Mouse (Mus musculus): ENCODE measurements around the gene Rgl3.

The Rgl3 gene

DNA sequence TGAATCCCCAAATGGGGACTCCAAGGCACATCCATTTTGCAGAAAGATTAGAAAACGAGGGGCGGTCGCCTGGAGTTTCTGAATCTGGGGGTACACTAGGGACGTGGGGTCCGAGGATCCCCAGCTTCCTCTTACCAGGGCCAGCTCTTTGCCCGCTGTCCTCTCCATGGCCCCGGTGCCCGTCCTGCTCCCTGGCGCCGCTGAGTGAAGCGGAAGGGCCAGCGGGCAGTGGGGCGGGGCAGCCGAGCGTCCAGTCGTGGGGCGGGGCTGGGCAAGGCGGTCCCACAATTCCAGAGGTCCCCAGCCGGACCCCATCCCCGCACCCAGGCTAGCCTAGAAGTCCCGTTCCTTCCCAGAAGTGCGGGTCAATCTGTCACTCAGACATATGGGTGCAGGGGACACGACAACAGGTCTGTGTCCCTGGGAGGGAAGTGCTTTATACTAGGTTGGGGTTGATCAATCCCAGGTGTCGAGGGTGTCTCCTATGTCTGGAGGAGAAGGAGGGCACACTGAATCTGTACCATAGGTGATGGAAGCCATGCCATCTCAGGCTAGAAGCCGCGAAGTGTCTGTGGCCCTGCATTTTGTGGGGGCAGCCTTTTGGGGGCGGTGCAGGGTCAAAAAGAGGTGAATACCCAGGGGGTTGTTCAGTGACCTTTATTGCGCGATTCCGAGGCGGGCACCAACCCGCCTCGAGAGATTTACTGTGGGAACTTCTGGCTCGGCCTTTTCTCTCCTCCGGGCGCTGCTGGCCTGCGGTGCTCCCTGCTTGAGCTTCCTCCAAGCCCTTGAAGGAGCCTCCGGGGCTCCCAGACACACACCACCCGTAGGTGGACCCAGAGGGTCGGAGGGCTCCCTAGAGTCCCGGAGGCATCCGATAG is at the start of gene Rgl3:
Rgl3 (minus strand) TSS at position 217 of the 881 bp plus-strand sequence.
- 21% methylated on average over 42 of the region's 42 CpGs for WGBS

DNA sequence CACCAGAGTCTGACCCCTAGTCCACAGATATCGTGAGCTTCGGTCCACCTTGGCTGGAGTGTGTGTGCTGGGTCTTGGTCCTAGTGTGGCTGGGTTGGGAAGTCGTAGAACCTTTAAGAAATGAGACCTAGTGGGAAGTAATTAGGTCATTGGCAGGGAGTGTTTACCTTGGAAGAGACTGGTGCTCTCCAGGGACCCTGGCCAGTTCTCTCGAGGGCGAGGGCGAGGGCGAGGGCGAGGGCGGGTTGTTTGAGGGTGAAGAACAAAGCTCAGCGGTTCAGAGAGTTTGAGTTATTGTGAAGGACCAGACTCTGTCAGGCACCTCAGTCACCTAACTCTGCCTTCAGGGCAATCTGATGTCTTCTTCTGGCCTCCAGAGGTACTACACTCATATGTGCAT is 48.6 kb upstream of the Rgl3 start:
- WGBS: 68% methylated on average over 10 of the region's 10 CpGs

DNA sequence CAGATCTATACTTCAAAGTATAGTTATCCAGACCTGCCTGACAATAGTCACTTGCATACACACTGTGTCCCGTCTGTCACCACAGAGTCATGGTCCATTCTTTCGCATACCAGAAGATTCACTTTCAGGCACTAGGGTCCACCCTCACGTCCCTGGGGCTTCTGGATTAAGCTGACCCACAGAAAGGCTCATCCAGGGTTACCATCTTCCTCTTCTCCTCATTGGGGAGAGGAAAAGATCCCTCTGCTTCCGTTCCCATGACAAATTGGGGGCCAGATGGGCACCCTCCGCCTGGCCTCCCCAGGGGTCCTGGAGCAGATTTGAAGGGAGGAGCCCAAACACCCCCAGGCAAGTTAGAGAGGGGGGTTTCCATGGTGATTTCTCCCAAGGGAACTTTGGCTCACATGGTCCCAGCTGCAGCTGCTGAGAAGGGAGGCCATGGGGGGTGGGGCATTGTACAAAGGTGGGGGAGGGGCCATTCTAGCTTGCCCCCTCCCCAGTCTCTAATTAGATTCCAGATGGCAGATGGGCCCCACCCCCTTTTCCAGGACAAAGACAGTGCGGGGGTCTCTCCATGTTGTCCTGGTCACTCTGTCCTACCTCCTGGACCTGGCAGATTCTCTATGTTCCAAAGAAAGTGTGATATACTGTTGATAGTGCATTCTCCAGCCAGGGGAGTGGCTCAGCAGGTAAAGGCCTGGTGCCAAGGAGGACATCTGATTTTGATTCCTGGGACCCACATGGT is 46.2 kb upstream of the Rgl3 start:
- WGBS: 54% methylated on average over 6 of the region's 6 CpGs

DNA sequence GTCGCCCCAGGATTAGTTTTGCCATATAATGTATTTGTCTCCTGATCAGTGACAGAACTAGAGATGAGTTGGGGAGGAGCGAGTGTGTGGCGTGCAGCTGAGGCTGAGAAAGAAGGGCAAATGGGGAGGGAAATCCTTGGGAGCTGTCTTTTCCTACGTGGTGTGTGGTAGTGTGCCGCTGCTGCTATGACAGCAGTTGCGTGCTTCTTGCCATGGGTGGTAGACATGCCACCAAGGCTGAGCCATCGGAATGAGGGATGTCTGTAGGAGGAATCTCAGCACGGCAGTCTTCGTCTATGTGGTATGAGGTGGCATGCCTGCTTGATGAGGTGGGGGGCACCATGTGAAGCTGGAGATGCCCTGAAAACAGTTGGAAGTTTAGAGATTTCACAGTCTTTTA is 41.1 kb upstream of the Rgl3 start:
- WGBS: 62% methylated on average over 9 of the region's 9 CpGs

DNA sequence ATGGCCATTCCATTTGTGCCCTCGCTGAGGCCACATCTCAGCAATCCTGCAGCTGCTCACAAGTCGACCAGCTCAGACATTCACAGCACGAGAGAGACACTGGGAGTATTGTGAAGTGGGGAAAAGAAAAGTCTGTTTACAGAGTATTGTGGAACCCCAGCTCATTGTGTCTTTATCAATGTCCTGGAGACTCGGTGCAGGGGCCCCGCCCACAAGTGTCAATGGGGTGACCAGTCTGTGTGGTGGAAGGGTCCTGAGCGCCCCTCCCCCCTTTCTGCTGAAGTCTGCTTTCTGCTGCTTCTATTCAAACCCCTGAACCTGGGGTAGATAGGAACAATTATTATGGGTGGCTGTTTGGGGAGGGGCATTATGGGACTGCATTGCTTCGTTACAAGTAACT is 39.2 kb upstream of the Rgl3 start:
- WGBS: 32% methylated on average over 7 of the region's 7 CpGs

DNA sequence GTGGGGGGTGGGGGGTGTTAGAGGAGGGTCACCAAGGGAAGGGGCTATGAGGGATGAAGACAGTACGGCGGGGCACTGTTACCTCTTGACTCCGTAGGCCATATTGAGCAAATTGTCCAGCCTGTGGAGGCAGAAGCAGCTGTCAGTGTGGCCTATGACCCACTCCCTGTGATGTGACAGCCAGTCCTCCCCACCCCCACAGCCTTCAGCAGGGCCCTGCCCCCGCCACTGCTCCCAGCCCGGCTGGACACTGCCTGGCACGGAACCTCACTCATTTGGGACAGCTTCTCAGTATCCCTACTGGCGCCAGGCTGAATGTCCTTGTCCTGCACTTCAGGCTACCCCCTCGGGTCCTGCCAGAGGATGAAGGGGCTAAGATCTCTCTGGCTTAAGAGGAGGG is 35.3 kb upstream of the Rgl3 start:
- 61% methylated on average over 8 of the region's 8 CpGs for WGBS

DNA sequence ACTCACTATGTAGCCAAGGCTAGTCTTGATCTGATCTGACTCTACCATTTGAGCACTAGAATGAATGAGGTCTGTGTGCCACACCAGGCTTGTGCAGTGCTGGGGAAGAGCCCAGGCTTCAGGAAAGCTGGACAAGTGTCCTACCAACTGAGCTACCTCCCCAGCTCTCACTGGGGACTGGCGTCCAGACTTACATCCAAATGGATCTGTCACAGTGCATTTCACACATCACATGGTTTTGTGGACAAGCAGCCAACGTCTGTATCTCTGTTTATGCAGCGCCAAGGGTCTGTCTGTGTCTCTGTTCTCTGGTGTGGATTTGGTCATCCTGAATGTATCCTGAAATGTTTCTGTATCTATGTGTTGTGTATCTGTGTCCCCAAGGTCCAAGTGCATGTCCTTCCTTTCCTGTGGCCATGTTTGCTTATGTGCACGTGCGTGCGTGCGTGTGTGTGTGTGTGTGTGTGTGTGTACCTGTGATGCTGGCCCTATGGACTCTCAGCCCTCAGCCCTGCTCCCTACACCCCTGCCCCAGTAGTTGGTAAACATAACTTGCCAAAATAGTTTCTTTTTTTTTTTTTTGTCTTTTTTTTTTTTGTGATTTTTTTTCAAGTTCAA is 28.1 kb upstream of the Rgl3 start:
- 60% methylated on average over 7 of the region's 7 CpGs for WGBS

DNA sequence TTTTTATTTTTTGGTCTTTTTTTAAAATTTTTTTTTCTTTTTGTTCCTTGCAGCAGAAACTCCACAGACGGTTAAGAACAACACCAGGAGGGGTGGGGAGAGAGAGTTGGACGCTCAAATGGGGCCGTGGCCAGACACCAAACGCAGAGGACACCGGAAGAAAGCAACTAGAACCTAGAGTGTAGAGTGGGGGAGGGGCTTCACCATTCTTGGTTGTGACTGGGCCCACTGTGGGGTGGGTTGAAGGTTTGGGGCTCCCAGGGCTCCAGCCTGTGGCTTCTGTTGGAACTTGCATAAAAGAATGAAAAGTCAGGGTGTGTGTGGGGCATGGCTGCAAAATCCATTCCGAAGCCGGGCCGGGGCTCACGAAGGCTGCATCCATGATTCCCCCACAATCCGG is 27.0 kb upstream of the Rgl3 start:
- 53% methylated on average over 10 of the region's 10 CpGs for WGBS

DNA sequence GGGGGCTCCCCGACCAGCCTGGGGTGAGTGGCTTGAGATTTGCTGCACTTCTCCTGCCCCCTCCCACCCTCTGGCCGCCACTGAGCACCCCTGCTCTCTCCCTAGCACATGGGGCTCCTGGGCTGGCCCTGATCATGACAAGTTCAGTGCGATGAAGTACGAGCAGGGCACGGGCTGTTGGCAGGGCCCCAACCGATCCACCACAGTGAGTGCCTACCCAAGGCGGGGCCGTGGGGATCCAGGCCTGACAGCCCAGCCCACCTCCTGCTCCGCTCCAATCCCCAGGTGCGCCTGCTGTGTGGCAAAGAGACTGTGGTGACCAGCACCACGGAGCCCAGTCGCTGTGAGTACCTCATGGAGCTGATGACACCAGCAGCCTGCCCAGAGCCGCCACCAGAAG is 23.5 kb upstream of the Rgl3 start:
- 82% methylated on average over 13 of the region's 13 CpGs for WGBS

DNA sequence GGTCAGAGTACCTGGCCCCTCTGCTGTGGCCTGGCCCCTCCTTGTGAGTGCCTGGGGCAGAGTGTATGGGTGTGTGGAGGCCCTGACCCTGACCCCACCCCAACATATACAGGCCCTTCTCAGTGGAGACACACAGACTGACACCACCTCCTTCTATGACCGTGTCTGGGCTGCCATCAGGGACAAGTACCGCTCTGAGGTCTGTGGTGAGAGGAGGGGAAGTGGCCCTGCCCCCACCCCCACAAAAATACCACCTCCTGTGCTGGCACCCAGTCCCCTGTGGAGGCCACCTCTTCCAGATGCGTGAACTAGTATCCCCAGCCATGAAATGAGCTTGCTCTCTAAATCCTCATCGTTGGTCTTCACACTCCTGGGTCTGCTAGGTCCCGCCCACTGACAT is 21.8 kb upstream of the Rgl3 start:
- WGBS: 60% methylated on average over 5 of the region's 5 CpGs

DNA sequence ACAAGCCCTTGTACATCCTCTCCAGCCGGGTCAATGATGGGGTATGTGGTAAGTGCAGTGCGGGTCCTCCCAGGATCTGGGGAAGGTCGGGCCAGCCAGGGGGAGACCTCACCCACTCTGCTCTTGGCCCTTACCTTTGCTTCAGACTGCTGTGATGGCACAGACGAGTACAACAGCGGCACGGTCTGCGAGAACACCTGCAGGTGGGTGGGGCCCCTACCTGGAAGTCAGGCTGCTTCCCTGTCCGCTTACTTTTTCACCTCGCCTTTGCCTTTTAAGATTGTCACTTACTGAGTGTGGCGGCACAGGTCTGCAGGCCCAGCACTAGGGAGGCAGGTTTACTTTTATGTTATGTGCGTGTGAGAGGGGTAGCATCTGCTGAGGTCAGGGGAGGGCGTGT is 15.3 kb upstream of the Rgl3 start:
- WGBS: 91% methylated on average over 12 of the region's 12 CpGs

DNA sequence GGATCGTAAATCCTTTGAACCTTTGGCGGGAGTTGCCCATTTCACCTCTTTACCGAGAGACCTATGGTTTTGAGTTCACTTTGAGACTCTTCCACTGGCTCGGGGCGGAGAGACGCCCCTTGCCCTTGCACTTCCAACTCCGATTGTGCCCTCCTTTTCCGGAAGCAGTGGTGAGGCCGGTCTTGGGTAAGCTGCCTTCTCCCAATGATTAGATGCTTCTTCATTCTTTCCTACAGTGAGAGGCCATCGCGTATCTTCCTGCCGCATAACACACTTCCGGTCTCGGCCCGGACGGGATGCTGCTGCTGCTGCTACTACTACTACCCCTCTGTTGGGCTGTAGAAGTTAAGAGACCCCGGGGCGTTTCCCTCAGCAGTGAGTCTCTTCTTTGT is 13.9 kb upstream of the Rgl3 start:
- WGBS: under 1% methylated on average over 18 of the region's 18 CpGs

DNA sequence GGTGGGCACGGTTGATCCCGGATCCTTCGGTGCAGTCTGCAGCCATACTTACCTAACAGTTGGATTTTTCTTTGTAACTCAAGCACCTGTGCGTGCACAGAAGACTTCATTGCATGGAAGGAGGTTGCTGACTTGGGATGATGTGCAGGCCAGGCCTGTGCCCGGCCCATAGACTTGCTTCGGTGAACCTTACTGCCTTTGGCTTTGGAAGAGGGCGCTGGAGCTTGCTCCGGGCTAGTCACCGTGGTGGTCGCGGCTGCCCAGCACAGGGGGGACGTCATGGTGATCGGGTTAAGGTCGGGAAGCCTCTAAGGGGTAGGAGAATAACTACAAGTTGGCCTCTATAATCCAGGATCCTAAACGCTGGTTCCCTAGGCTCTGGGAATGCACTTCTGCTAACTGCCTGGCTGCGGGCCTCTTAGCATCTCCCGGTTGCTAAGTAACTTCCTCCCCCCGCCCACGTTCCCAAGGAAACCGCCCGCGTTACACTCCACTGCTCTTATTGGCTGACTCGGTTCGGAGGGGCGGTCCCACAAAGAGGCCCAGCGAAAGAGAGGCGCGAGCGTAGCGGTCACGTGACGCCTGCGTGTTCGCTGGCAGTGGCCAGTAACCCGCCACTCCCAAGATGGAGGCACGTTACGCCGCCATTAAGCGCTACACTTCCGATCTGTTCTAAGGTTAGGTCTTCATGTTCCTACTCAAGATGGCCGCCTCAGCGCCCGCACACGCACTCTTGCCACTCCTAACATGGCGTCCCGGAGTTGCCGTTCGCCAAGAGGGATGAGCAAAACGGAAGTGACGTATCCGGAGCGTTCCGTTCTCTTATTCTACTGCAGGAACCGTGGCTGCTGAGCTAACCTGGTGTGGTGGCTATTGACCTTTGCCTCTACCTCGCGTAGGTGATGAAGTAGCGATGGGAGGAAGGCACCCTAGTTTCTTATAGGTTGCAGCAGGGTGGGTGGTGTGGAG is 13.2 kb upstream of the Rgl3 start, which contains the start of the genes Ccdc151 and Prkcsh:
Ccdc151 (minus strand) TSS at position 441 of the 969 bp plus-strand sequence.
Prkcsh (plus strand) TSS at position 613 of the 969 bp plus-strand sequence.
- 5% methylated on average over 57 of the region's 57 CpGs for WGBS

DNA sequence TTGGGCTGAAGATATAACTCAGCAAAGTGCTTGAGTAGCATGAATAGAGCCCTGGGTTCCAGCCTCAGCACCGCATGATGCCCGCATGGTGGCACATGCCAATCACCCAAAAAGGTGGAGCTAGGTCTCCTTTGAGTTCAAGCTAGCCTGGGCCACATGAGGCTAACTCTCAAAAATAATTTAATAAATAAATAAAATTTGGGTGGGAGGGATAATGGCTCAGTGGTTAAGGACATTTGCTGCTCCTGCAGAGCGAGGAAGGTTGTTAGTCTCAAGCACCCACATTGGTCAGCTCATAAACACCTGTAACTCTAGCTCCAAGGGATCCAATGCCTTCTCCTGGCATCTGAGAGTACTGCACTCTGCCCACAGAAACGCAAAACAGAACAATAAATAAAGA is 12.4 kb upstream of the Rgl3 start:
- WGBS: 87% methylated on average over 4 of the region's 4 CpGs

DNA sequence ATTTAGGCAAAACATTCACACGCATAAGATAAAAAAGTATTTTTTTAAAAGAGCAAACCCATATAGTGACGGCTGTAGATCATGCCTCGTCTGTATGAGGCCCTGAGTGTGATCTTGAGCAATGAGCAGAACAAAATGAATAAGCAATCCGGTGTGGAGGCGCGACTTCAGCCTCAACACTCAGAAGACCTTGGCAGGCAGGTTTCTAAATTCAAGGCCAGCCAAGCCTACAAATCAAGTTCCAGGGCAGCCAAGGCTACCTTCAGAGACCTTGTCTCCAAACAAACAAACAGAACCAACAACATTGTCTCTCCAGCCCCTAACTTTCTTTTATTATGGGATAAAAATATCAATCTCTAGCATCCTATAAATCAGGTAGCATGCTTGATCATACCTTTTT is 11.1 kb upstream of the Rgl3 start:
- 96% methylated on average over 6 of the region's 6 CpGs for WGBS

DNA sequence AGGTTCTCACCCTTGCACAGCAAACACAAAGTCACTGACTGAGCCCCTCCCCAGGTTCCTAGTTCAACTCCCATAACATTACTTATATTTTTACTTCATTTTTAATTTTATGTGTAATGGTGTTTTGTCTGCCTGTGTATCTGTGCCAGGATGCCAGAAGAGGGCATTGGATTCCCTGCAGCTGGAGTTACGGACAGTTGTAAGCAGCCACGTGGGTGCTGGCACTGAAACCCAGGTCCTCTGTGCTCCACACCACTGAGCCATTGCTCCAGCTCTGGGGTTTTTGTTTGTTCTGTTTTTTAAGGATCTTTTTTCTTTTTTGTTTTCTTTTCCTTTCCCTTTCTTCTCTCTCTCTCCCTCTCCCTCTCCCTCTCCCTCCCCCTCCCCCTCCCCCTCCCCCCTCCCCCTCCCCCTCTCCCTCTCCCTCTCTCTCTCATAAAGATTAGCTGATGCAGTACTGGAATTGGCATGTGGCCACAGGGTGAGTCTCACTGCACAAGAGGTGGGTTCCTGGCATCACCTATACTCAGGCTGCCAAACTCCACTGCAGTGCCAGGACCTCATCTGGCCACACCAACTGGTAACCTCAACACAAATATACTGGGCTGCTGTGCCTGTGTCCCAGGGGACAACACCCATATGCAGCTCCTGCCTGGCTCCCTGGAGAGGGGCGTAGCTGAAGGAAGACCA is 7.1 kb upstream of the Rgl3 start:
- WGBS: 80% methylated on average over 3 of the region's 3 CpGs

DNA sequence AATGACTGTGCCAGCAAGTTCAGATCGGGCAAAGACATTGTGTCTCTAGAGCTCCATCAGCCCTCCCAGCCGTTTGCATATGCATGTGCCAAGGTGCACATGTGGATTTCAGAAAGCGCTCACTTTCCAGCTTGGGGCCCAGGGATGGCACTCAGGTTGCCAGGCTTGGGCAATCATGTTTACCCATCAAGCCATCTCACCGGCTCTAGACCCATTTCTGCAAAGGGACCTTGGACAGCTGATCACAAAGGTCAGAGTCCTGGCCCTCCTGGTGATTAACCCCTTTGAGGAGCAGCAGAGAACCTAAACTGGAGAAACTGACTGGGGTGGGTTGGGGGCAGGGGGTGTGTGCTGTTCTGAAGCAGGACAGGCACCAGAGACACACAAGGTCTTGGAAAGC is 3.0 kb upstream of the Rgl3 start:
- WGBS: 83% methylated on average over 4 of the region's 4 CpGs

DNA sequence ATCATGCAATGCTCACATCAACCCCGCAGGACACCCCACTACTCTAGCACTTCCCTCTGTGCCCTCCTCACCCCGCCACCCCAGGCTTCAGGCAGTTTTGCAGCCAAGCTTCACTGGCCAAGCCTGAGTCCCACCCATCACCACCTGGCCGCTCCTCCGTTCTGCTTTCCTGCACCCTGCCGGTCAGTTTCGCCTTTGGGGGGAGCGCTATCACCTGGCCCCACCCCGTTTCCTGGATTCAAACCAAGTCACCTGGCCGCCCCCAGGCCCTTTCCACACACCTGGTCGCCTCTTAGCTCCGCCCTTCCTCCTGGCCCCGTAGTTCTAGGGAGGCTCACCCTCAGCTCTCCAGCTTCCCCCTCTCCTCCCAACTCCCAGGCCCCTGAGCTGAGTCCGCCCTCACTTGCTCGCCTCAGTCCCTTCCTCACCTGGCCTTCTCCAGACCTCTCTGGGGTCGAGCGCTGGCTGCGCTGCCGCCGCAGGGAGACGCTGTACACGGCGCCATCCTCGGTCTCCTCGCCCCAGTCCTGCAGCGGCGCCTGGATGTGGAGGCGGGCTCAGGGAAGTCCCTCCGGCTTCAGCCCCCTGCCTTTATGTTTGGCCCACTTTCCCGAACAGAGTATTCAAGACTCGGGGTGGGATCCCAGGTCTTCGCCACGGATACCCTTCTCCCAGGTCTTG is 685 bp downstream of the Rgl3 start:
- WGBS: 2% methylated on average over 32 of the region's 32 CpGs

DNA sequence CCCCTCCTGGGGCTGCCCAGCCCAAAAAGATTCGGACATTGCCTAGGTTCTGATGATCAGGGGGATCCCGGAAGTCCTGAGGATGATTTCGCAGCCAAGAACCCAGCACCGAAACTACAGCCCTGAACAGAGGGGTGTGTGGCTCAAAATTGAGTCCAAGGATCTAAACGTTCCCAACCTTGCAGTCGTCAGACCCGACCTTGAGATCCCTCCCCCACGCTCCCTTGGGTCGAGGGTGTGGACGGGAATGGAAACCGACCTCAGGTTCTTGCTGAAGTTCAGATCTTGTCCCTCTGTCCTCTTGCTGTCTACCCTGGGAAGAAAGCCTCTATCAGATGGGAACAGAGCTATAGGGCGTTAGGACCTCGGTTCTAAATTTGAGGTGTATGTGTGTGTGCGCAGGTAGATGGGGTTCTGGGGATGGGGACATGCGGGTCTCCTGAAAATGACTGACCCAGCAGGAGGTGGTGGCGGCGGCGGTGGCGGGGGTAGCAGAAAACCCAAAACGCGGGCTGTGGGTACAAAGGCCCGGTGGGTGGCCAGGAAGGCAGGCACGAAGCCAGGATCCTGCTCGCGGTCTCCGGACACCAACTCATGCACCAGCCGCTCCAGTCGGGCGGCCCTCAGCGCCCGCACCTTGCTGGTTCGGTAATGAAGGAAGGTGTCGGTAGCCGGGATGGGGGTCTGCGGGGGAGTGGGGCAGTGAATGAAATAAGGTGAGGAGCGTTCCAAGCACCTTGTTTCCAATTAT is 1.5 kb downstream of the Rgl3 start:
- WGBS: 25% methylated on average over 36 of the region's 36 CpGs
